Mouse (Mus musculus) heart, postnatal 25 days (tissue): Measurements from ENCODE around the gene Sept3. TPM values are rescaled to one million over a fixed set of nuclear protein-coding genes. Genes with fewer than 3 reads are reported as not detected.

Experiments used
- DNase-seq: peaks from one replicate; pipeline ENCODE4 v3.0.0; 2022; ENCODE audit warnings: low spot score
- intact Hi-C: fragments of 180-260 bp; cut with DNase I; formaldehyde crosslinking; loops from one replicate; pipeline ENCODE4 v1.15.1; 2025
- total RNA-seq, 2 experiments: library from RNA; stranded (reverse); gene quantifications; 2 replicates each; pipeline ENCODE4 v1.2.3; 2021

The Sept3 gene
- total RNA-seq, 2 experiments from 2014 or later = 0.31 to 0.87 TPM

DNA sequence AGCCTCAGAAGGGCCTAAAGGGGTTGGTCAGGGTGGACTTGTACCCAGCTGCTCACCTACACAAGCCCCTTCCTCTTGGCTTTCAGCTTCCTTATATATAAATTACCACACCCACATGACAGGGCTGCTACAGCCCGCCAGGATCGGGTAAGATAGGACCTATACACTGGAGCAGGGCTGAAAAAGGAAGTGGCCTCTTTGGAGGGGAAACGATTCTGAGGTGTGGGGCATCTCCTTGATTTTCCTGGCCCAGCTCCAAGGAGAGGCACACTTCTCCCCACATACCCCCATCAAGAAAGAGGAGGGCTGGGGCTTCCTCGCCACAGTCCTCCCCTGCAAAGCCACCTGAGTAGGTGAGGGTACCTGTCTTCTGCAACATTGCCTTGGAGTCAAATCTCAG lies 63.2 kb downstream of the Sept3 start:
- no peak for DNase-seq
- intact Hi-C loops = loop anchor here (5.0 kb wide), 1 partner anchor 44 kb away; the partner anchor contains the start of gene Cyp2d22

DNA sequence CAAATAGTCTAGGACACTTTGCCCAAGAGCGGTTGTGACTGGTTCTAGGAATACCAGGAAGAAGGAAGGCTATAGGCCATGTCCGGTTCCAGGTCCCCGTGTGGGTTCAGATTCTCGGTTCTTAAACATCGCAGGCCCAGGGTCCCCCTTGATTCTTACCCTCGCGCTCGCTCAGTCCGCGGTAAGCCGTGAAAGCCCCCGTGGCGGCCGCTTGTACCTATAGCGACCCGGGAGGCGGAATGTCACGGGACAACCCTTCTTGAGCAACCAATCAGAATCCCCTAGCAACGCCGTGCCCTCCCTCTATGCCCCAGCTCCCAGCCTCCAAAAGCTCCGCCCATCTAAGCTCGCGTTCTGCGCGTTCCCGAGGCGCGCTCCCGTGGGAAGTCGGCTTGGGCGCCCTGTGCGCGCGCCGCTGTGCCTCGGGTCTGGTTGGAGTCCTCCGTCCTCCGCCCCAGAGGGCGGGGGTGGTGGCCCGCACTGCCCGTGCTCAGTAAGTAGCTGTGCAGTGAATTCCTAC lies 64.0 kb downstream of the Sept3 start, which contains the start of the genes Naga, Pheta2 and Smdt1:
Gene Naga (minus strand): TSS at position 333 of the 520 bp plus-strand sequence.
Gene Pheta2 (plus strand): TSS at position 350 of the 520 bp plus-strand sequence.
Gene Smdt1 (plus strand): TSS at position 367 of the 520 bp plus-strand sequence.
- intact Hi-C loops = loop anchor here (5.0 kb wide), 1 partner anchor 44 kb away; the partner anchor contains the start of gene Cyp2d22
- peak; percentile 97 for DNase-seq

DNA sequence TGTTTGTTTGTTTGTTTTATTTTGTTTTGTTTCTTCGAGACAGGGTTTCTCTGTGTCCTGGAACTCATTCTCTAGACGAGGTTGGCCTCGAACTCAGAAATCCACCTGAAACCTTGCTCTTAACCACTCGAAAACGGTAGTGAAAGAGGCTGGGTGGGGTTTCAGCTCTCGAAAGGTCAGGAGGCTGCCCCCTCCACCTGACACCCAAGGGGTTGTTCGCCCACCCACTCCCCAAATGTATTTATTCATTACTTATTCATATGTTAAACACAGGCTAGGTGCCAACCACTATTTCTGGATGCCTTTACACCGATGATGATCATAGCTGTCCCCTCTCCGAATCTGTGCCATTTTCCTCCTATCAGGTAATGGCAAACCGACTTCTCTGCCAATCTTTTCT lies 64.5 kb downstream of the Sept3 start:
- intact Hi-C loops = loop anchor here (5.0 kb wide), 1 partner anchor 43 kb away; the partner anchor contains the start of gene Cyp2d22
- DNase-seq = no peak

DNA sequence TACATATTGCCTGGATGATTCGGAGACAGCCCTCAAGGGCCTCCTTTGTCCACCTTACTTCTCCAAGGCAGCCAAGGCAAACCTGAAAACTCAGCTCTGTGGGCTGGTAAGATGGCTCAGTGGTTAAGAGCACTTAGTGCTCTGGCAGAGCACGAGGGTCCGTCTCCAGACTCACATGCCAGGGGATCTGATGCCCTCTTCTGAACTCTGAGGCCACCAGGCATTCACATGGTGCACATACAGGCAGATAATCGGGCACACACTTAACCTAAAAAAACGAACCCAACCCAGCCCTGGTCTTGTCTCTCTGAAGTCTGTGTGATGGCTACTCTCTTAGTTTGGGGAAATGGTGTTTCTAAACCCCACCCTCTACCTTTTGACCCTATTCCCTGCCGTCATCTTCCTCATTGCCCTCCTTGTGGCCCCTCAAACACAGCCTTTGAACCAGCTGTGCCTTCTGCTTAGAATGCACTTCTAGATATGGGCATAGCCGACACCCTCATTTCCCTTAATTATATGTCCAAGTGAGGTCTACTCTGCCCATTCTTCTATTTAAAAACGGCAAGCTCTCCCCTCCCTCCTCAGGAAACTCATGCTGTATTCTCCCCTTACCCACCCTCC lies 65.1 kb downstream of the Sept3 start:
- no peak for DNase-seq
- intact Hi-C loops = loop anchor here (5.0 kb wide), 1 partner anchor 43 kb away; the partner anchor contains the start of gene Cyp2d22

DNA sequence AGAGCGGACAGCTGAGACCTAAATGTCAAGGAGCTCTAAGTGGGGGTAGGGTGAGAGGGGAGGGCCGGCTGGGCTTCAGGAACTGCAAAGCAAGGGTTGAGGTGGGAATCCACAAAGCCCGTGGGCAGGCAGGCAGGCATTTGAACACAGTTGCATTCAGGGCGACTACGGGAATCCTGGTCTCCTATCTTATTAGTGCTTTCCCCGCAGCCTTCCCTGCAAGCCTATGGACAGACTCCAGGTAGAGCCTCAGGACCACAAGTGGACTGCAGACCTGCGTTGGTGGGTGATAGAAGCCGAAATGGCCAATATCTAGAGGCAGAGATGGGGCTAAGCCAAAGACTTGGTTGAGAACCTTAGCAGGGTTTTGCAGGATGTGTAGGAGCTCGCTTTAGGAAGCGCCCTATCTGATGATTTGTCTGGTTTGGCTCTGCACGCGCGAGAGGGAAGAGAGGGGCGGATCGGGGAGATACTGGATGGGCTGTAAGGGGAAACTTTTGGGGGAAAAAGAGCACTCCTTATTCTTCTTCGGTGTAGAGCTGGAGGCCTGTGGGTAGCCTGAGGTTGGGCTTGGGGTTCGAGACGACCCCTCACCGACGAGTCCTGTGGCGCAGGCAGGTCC lies 65.8 kb downstream of the Sept3 start:
- DNase-seq = no peak
- intact Hi-C loops = no loop called here

DNA sequence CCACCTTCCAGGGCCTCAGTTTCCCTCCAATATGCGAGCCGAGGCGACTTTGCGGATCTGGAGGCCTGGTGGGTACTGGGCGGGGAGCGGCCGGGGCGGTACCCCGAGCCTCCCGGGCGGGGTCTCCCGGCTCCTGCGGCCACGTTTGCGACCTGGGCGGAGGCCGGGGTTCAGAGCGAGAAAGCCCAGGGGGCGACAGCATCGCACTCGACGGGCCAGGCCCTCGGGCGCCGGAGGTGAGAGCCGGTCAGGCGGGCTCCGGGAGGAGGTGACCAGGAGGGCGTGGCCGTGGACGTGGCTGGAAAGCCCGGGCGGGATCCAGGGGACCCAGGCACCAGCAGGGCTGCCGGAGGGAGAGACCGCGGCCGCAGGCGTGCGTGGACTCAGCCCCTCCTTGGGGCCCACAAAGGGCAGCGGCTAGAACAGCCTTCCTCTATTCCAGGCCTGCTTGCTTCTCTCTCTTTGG lies 66.4 kb downstream of the Sept3 start:
- DNase-seq = peak; percentile 57

DNA sequence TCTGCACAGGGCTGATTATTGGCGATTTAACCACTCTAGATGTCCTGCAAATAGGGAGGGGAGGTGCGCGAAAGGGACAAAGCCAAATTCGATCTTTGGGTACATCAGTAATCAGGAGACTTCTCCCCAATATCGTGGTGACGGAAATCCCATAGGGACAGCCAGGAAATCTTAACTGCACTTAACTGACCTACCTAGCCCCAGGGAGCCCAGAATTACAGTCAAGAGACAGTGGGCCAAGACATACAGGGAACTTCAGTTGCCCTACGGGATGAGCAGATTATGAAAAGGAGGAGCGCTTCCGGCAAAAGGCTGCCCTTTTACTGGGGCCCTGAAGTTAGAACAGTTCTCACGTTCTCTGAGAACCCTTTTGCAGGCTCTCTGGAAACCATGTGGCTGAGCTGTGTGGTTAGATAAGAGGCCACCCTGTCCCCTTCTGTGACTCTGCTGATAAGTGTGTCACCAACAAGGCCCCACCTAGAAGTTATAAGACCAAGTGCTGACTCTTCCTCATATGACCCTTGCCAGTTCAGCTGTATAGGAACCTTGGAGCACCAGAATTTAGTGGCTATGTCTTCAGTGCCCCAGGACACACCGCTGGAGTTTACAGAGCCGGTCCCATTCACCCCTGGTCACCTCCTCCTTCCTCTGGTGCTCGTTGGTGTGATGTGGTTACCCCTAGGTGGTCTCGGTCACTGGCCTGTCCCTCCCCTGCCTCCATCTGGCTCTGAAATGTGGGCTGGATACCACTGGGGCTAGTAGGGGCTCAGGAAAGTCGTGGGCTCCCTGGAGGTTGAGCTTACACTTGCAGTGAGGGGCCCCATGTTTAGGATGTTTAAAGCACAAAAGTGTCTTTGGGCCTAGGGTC lies 67.2 kb downstream of the Sept3 start:
- intact Hi-C loops = no loop called here
- no peak for DNase-seq

More for the DNA sequence above, 66.4 kb downstream of the Sept3 start:
- intact Hi-C loops = no loop called here

DNA sequence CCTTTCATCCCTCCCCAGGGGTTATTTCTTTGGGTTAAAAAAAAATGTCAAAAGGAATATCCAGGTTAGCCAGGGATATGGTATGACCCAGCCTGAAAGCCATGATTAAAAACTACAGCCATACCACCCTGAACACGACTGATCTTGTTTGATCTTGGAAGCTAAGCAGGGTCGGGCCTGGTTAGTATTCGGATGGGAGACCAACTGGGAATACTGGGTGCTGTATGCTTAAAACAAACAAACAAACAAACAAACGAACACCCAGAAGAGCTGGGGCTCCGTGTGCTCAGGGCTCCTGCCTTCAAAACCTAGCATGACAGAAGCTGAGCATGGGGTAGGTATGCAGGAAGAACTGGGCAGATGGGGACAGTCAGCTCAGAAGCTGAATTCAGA lies 67.8 kb downstream of the Sept3 start:
- intact Hi-C loops = no loop called here
- no peak for DNase-seq

DNA sequence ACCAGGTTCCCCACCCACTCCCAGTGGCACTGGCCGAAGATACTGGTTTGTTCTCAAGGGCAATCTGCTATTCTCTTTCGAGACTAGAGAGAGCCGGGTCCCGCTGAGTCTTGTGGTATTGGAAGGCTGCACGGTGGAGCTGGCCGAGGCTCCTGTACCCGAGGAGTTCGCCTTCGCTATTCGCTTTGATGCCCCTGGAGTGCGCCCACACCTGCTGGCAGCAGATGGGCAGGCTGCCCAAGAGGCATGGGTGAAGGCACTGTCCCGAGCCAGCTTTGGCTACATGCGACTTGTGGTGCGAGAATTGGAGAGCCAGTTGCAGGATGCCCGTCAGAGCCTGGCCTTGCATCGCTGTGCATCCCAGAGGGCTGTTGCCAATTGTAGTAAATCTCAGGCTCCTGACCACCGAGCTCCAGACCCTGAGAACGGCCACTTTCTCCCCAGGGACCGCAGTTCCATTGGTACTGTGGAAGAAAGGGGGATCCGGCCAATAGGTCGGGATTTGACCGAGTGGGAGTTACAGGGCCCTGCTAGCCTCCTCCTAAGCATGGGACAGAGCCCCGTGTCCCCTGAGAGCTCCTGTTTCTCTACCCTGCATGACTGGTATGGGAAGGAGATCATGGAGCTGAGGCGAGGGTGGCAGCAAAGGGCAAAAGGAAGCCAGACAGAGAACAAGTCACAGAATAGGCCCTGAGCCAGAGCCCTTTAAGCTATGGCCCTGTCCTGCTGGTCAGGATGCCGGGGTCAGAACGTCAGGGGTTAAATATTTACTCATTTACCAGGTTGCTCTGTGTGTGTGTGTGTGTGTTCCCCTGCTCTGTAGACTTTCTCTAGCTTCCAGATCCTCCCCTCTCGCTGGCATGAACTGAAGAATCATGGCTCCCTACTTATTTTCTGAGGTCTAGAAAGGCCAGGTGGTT lies 68.9 kb downstream of the Sept3 start:
- intact Hi-C loops = no loop called here
- DNase-seq = no peak

Other genes with a start within 250 kb of the Sept3 start
- gene Desi1, start 241.0 kb upstream of the Sept3 start, total RNA-seq = 10 to 100 TPM; 24.4 to 25.9 TPM
- gene Snu13, start 227.3 kb upstream of the Sept3 start, total RNA-seq = 10 to 100 TPM; 48.2 to 52.5 TPM
- not detected for gene 4930407I10Rik, start 215.7 kb upstream of the Sept3 start, total RNA-seq
- gene Mei1, start 204.9 kb upstream of the Sept3 start, total RNA-seq = not detected
- gene Ccdc134, start 147.0 kb upstream of the Sept3 start, total RNA-seq = 1 to 10 TPM; 4.4 to 6.4 TPM
- 10 to 100 TPM; 20.5 to 21.8 TPM for gene Srebf2, start 127.7 kb upstream of the Sept3 start, total RNA-seq
- under 1 TPM; 0.13 to 0.20 TPM for gene Shisa8, start 62.1 kb upstream of the Sept3 start, total RNA-seq
- gene Tnfrsf13c, start 50.5 kb upstream of the Sept3 start, total RNA-seq = under 1 TPM in 1 of 2 experiments, not detected in 1; 0.36 TPM
- under 1 TPM; 0.36 to 0.78 TPM for gene Cenpm, start 30.1 kb upstream of the Sept3 start, total RNA-seq
- gene 1500009C09Rik, start 22.5 kb upstream of the Sept3 start, total RNA-seq = not detected
- gene Wbp2nl, start 24.1 kb downstream of the Sept3 start, total RNA-seq = not detected
- 10 to 100 TPM; 32.0 to 33.3 TPM for gene Naga, start 64.0 kb downstream of the Sept3 start, total RNA-seq
- 1 to 10 TPM in 1 of 2 experiments, under 1 TPM in 1; 0.70 to 1.4 TPM for gene Pheta2, start 64.0 kb downstream of the Sept3 start, total RNA-seq
- gene Smdt1, start 64.1 kb downstream of the Sept3 start, total RNA-seq = 100 to 1,000 TPM; 203 to 204 TPM
- gene Ndufa6, start 79.4 kb downstream of the Sept3 start, total RNA-seq = 100 to 1,000 TPM; 683 to 734 TPM
- gene Cyp2d22, start 105.4 kb downstream of the Sept3 start, total RNA-seq = 10 to 100 TPM; 21.5 to 25.4 TPM
- gene Cyp2d11, start 119.1 kb downstream of the Sept3 start, total RNA-seq = under 1 TPM; 0.21 to 0.22 TPM
- not detected for gene Cyp2d10, start 132.3 kb downstream of the Sept3 start, total RNA-seq
- not detected for gene Cyp2d9, start 158.5 kb downstream of the Sept3 start, total RNA-seq